Mouse (Mus musculus) erythroblast, embryonic 14.5 days (primary cell): ENCODE data around the gene Cacna1d.

ENCODE experiments used
- GATA1 ChIP-seq: IDR thresholded peaks from 2 replicates; pipeline ENCODE4 v1.6.1; 2012; ENCODE audit warnings: low read length, inconsistent platforms, mixed read lengths
- TAL1 ChIP-seq: IDR thresholded peaks from 3 replicates; pipeline ENCODE4 v1.6.1; 2012; ENCODE audit warnings: low read length, inconsistent platforms, mixed read lengths

DNA sequence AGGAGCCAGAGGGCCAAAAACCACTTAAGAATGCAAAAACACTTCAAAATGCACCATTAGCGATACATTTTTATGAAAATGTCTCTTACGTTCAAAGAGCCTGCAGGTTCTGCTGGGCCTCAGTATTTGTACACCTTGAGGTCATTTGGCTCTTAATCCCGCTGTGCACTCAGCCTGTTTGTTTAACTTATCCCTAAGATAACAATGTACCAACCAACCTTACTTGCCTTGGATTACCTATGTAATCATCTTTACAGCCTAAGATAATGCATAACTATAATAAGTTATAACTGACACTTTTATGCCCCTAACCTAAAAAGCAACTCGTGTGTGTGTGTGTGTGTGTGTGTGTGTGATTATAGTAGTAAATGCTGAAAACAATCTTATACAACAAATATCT, 411.5 kb downstream of the Cacna1d start:
- no peak for TF ChIP-seq GATA1
- TF ChIP-seq TAL1, result no peak
